Mouse (Mus musculus): Measurements from ENCODE around the gene Grin2a.

Gene Grin2a

GRCm38 (mm10) chr16:9882420-9882819 lies 112.9 kb downstream of the Grin2a start:
- intact Hi-C loops (cut with DNase I), result no loop called here

GRCm38 (mm10) chr16:9873001-9873400 lies 122.4 kb downstream of the Grin2a start:
- intact Hi-C loops (cut with DNase I), result no loop called here

DNA sequence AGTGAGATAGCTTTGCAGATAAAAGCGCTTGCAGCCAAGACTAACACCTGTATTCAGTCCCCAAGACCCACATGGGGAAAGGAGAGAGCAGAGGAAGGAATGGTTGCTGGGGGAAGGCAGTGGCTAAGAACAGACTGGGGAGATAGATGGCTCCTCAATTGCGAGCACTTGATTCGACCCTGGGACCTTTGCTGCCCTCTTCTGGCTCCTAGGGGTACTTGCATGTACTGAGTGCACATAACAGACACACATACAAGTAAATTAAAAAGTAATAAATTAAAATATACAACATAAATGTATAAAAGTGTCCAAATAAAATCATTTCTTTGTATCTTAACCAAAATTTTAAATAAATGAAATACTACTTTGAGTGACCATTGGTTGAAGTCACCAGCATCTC lies 129.7 kb downstream of the Grin2a start:
- intact Hi-C loops (cut with DNase I), result no loop called here

DNA sequence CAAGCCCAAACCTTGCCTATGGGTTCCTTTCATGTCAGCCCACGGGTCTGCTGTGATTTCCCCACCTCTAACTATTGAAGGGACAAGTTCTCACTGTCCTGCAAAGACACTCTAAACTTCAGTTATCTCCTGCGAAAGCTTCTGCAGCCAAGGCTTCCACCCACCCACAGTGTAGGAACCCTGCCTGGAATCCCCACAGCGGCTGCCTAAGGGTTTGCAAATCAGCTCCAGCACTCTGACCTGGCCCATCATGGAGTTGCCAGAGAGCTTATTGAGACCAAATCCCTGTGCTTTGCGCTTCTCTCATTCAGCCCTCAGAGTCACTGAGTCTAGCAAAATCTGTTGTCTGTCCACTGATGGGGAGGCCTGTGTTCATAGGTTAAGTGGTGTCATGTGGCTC lies 130.3 kb downstream of the Grin2a start:
- intact Hi-C loops (cut with DNase I), result no loop called here

GRCm38 (mm10) chr16:9857758-9858157 lies 137.6 kb downstream of the Grin2a start:
- intact Hi-C loops (cut with DNase I), result no loop called here

DNA sequence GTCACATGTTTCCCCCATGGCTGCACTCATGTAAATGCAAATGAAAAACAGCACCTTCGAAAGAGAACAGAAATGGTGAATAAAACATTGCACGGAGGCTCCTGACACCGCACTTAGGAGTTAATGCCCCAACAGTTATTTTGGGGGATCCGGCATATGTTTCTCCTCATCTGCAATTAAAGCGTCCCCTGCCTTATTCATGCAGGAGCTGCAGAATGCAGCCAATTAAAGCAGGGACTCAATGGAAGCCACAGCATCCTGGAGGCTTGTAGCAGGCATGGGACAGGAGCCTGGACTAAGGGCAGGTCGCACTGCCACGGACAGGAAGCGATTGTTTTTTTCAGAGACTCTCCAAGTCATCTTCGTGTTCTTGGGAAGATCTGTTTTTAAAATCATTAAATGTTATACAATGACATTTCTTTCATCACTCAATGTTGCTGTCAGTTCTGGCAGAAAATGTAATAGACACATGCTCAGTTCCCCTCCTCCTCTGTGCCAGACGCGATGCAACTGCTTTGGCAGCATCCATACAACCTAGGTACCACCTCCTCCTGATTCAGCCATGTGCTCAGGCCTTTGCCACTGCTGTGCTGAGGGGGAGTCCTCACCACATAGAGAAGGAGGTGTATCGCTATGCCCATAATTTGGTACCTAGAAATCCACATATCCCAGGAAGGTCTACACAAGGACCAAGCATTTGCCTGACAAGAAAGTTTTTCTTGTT lies 143.9 kb downstream of the Grin2a start:
- intact Hi-C loops (cut with DNase I), result no loop called here

GRCm38 (mm10) chr16:9841496-9841895 lies 153.9 kb downstream of the Grin2a start:
- intact Hi-C loops (cut with DNase I), result no loop called here

DNA sequence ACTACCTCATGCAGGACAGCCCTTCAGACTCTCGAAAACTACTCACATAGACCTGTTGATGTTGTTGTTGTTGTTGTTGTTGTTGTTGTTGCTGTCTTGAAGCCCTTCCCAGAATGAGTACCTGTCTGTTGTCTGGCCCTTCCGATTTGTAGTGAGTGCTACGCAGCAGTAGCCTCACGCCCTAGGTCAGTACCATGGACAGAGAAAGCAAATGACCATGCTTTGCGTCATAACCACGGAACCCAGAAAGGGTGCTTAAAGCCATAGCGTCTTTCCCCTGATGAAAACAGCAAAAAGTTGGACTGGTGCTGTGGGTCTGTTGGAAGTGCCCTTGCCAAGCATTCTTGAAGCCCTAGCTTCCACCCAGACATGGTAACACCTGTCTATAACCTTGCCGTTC lies 158.8 kb downstream of the Grin2a start:
- intact Hi-C loops (cut with DNase I), result no loop called here

GRCm38 (mm10) chr16:9834236-9834635 lies 161.1 kb downstream of the Grin2a start:
- intact Hi-C loops (cut with DNase I), result no loop called here

GRCm38 (mm10) chr16:9825110-9825483 lies 170.3 kb downstream of the Grin2a start:
- intact Hi-C loops (cut with DNase I), result no loop called here

- intact Hi-C loops (cut with DNase I), result no loop called here
These were observed 170.8 kb downstream of the Grin2a start for GRCm38 (mm10) chr16:9824436-9825109.

DNA sequence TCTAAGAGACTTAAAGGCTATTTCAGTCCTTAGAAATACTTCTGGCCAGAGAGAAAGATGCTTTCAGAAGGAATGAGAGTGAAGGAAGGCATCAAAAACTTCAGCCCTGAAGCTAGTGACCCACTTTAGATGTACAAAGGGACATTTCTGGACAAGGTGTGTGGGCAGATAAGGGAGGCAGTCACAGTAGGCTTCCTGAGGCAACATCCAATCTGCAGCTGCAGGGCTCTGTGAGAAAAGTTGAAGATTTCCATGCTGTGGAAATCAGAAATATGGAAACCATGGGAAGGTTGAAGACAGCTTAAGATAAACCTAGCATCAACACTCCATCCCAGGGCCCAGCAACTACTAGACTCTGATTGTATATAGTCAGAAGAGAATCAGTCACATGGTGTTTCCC lies 171.7 kb downstream of the Grin2a start:
- intact Hi-C loops (cut with DNase I), result no loop called here

- intact Hi-C loops (cut with DNase I), result no loop called here
These were observed 175.9 kb downstream of the Grin2a start for GRCm38 (mm10) chr16:9819508-9819907.

DNA sequence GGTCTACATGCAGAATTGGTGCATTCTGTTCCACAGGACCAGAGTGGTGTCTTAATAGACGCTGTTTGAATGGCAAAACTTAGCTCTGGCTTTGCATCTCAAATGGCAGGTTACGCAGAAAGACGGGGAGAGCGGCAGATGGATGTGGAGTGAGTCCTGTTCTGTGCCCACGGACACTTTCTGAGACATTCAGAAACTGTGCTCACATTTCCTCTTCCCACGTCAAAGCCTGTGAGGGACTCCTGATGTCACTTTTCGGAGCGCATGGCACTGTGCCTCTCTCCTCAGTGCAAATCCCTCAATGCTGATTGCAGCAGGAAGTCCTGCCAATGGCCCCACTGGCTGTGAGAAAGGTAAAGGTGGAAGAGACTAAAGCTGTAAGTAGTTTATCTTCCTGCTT lies 194.0 kb downstream of the Grin2a start:
- intact Hi-C loops (cut with DNase I), result no loop called here

DNA sequence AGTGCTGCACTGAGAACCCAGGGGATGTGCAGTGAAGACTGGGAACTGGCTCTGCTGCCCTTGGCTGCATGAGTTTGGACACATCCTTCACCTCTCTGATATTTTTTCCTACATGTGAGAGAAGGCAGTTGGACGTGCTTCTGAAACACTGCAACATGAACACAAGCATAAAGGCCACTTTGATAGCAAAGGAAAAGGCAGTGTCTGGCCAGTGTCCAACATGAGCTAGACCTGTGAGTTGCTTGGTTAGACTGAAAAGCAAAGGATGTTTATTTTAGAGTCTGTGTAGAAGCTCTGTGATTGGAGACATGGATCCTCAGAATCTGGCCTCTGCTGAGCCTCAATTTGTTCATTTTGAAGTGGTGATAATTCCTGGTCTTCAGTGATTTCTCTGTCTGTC lies 195.1 kb downstream of the Grin2a start:
- intact Hi-C loops (cut with DNase I), result no loop called here

GRCm38 (mm10) chr16:9792976-9793375 lies 202.4 kb downstream of the Grin2a start:
- intact Hi-C loops (cut with DNase I), result no loop called here

DNA sequence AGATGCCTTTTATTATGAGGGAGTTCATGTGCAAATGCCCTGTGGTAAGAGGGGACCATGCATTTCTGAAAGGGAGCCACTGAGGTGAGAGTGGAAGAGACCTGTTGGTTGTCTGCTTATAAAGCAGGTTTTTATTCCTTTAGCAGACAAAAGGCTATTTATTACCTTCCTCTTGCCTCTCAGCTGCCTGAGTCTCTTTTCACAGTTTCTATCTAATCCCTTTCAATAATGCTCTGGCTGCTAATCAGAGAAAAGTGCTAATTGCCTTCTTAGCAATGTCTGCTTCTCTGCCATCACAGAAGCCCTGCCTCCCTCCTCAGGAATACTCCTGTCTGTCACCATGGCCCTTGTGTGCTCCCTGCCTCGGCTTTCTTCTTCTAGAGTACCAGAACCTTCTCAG lies 209.1 kb downstream of the Grin2a start:
- intact Hi-C loops (cut with DNase I), result no loop called here

- intact Hi-C loops (cut with DNase I), result no loop called here
These were observed 209.5 kb downstream of the Grin2a start for GRCm38 (mm10) chr16:9785821-9786220.

DNA sequence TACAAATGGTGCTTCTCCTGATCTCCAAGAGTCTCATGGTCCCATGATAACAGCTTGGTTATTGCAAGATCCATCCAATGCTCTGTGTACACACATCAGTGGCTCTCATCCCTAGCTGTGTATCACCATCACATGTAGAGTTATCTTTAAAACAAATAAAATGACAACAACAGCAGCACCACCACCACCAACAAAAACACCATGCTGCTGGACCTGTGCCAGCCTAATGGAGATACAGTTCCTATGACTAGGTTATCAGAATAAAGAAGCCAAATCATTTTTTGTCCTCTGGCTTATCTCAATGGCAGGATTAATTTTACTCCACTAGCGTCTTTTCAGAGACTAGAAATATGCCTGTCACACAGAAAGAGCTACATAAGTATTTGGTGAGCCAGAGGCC lies 226.4 kb downstream of the Grin2a start:
- intact Hi-C loops (cut with DNase I), result no loop called here

DNA sequence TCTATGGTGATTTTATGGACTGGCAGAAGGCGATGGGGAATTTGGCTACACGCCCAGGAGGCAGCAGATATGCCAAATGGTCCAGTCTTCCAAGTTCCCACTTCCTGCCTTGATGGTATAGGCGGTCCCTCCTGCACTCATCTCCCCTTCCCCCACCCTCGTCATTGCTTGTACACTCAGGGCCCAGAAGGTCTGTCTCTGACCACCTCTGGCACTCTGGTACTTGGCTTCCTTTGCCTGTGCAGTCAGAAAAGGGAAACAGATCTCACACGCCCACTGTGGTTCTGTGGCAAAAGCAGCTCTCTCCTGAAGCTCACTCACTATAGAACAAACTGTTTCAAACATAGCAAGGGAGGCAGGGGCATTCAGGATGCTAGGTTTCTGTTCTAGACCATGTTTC lies 227.0 kb downstream of the Grin2a start:
- intact Hi-C loops (cut with DNase I), result no loop called here

DNA sequence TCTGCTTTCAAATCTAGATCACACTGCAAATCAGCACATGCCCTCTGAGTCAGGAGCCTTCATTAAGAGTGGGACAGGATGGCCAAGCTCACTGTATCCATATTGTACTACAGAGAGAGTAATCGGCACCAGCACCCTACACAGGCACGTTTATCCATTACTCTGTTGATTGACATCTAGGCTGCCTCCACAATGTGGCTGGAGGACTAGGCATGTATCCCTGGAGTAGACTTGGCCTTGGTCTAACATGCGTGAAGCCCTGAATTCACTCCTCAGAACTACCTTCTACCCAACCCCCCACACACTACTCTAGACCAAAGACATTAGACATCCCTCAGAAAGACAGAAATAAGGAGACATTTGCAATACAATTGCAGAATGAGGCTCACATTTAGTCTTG lies 227.4 kb downstream of the Grin2a start:
- intact Hi-C loops (cut with DNase I), result no loop called here

GRCm38 (mm10) chr16:9764086-9764485 lies 231.3 kb downstream of the Grin2a start:
- intact Hi-C loops (cut with DNase I), result no loop called here

DNA sequence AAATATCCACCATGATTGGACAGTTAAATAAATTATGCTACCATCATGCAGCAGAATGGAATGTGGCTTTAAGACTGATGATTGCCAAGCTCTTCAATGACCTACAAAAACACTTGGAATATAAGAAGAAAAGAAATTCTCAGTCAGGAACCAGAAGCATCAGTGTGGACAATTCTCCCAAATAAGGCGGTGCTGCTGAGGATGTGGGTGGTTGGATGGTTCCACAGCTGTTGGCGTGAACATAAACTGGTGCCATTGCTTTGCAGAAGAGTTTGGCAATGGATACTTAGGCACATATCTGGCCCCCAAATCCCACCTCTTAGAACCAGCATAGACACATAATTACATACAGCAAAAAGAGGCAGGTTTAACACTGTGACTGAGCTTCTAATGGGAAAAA lies 235.0 kb downstream of the Grin2a start:
- intact Hi-C loops (cut with DNase I), result no loop called here

Measured in adrenal gland (tissue).